Mouse (Mus musculus): ENCODE results near the gene Rps6kl1. TPM values are rescaled to one million over a fixed set of nuclear protein-coding genes. Genes with fewer than 3 reads are reported as not detected.
"Not testable (repeated sequence)": the region's sequence is repeated elsewhere in the genome, so short reads cannot be mapped to it uniquely, and the experiment has no call there.

Rps6kl1 gene
- polyA plus RNA-seq, 1 experiment = 0.39 TPM

DNA sequence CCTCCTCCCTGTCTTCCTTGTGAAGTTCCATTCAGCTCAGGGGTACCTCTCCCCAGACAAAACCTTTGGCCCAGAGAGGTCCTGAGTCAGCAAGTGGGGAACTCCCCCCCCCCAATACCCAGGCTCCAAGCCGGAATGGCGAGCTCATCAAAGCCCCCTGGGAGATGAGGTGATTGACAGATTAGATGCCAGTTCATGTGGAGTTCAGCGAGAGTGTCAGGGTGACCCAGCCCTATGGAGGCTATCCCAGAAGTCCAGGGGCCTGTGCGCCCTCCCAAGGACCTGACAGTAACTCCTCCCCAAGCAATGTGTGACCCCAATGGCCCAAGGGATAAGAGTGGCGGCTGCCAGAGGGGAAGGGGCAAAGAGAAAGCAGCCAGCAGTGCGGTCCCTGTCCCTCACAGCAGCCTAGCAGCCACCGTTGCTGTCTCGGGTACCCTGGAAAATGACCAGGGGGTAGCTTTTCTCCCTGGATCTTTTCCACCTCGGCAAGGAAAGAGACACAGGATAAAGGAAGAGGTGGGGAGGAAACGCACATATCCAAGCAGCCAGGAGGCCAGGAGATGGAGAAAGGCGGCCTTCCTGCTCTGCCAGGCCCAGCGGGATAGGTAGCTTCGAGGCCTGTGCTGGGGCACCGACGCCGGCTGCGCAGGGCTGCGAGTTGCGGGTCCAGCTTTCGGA is 603 bp downstream of the Rps6kl1 start:
- no peaks in the 10 kb centered on the region for H3K36me3 ChIP-seq (ENCODE audit: control insufficient read depth, insufficient read depth)
- H3K79me3 ChIP-seq (ENCODE audit: low read depth) = no peaks in the 10 kb centered on the region
- TF ChIP-seq CEBPB (IDR thresholded peaks at IDR 0.05; ENCODE audit: low read depth) (no peak), FOSL1 (IDR thresholded peaks at IDR 0.05; ENCODE audit: insufficient read depth, low read length, poor library complexity, severe bottlenecking) (no peak), CTCF (IDR thresholded peaks at IDR 0.05; ENCODE audit: control insufficient read depth, insufficient read depth, insufficient read length) (no peak), MYOD1 (IDR thresholded peaks at IDR 0.05; ENCODE audit: control insufficient read depth, insufficient read length, low read depth) (no peak), MYOG (IDR thresholded peaks at IDR 0.05; ENCODE audit: control insufficient read depth, extremely low read depth, insufficient read length) (no peak), USF1 (IDR thresholded peaks at IDR 0.05; ENCODE audit: low read depth) (no peak), MAX (IDR thresholded peaks at IDR 0.05) (no peak)
- no peak overlapping the region for H3ac ChIP-seq (ENCODE audit: control insufficient read depth, insufficient read length, low read depth)
- no peak overlapping the region for H3K4me3 ChIP-seq (ENCODE audit: insufficient read depth, poor library complexity, severe bottlenecking)
- no peaks in the 10 kb centered on the region for H3K27me3 ChIP-seq (ENCODE audit: control insufficient read depth, insufficient read depth, insufficient read length)
- no peaks in the 10 kb centered on the region for H3K79me2 ChIP-seq (ENCODE audit: control insufficient read depth, insufficient read depth)

DNA sequence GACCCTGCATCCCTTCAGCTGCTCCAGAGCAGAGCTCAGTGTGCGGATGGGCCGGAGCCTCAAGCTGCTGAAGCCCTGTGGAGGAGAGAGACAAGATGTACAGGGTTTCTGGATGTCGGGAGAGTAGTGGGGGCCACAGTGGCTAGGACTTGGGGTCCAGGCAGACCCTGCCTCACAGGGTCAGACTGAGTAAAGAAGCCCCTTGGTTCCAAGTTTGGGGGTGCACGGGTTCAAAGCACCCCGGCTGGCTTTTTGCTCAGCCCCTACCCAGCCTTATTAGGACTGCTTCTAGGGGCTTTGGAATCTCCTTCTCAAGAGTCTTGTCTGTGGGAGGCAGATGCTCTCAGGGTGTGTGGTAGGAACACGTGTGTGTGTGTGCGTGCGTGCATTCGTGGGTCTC is 4.2 kb downstream of the Rps6kl1 start:
- H3K79me2 ChIP-seq (ENCODE audit: control insufficient read depth, insufficient read depth) = no peaks in the 10 kb centered on the region
- TF ChIP-seq MYOG (IDR thresholded peaks at IDR 0.05; ENCODE audit: control insufficient read depth, extremely low read depth, insufficient read length) (no peak), USF1 (IDR thresholded peaks at IDR 0.05; ENCODE audit: low read depth) (no peak), CTCF (IDR thresholded peaks at IDR 0.05; ENCODE audit: control insufficient read depth, insufficient read depth, insufficient read length) (no peak), CEBPB (IDR thresholded peaks at IDR 0.05; ENCODE audit: low read depth) (no peak), MAX (IDR thresholded peaks at IDR 0.05) (no peak), FOSL1 (IDR thresholded peaks at IDR 0.05; ENCODE audit: insufficient read depth, low read length, poor library complexity, severe bottlenecking) (no peak), MYOD1 (IDR thresholded peaks at IDR 0.05; ENCODE audit: control insufficient read depth, insufficient read length, low read depth) (no peak)

DNA sequence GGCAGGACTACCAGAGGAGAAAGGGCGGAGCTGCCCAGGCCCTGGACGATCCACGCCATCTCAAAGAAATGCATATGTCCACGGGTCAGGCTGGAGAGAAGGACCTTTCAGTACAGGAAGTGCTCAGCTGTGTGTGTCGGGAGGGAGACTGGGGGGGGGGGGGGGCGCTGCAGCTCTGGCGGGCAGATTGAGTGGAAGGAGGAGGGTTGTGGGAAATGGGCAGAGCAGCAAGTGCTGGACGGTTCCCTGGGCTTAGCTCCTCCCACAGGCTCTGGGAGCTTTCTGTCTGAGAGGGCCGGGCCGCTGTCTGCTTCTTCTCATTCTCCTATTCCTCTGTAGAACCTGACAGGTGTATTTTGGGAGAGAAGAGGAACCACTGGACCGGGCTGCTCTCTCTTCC is 4.7 kb downstream of the Rps6kl1 start:
- TF ChIP-seq CEBPB (IDR thresholded peaks at IDR 0.05; ENCODE audit: low read depth) (no peak), CTCF (IDR thresholded peaks at IDR 0.05; ENCODE audit: control insufficient read depth, insufficient read depth, insufficient read length) (no peak), MYOD1 (IDR thresholded peaks at IDR 0.05; ENCODE audit: control insufficient read depth, insufficient read length, low read depth) (no peak), MAX (IDR thresholded peaks at IDR 0.05) (no peak), FOSL1 (IDR thresholded peaks at IDR 0.05; ENCODE audit: insufficient read depth, low read length, poor library complexity, severe bottlenecking) (no peak), USF1 (IDR thresholded peaks at IDR 0.05; ENCODE audit: low read depth) (no peak), MYOG (IDR thresholded peaks at IDR 0.05; ENCODE audit: control insufficient read depth, extremely low read depth, insufficient read length) (no peak)
- H3K27me3 ChIP-seq (ENCODE audit: control insufficient read depth, insufficient read depth, insufficient read length) = no peaks in the 10 kb centered on the region
- no peak overlapping the region for H3K4me3 ChIP-seq (ENCODE audit: insufficient read depth, poor library complexity, severe bottlenecking)
- no peaks in the 10 kb centered on the region for H3K79me2 ChIP-seq (ENCODE audit: control insufficient read depth, insufficient read depth)
- no peak overlapping the region for H3ac ChIP-seq (ENCODE audit: control insufficient read depth, insufficient read length, low read depth)
- H3K36me3 ChIP-seq (ENCODE audit: control insufficient read depth, insufficient read depth) = no peaks in the 10 kb centered on the region
- no peaks in the 10 kb centered on the region for H3K79me3 ChIP-seq (ENCODE audit: low read depth)

More for the DNA sequence above, 4.2 kb downstream of the Rps6kl1 start:
- H3K27me3 ChIP-seq (ENCODE audit: control insufficient read depth, insufficient read depth, insufficient read length) = no peaks in the 10 kb centered on the region
- H3K79me3 ChIP-seq (ENCODE audit: low read depth) = no peaks in the 10 kb centered on the region
- H3ac ChIP-seq (ENCODE audit: control insufficient read depth, insufficient read length, low read depth) = no peak overlapping the region
- no peak overlapping the region for H3K4me3 ChIP-seq (ENCODE audit: insufficient read depth, poor library complexity, severe bottlenecking)
- no peaks in the 10 kb centered on the region for H3K36me3 ChIP-seq (ENCODE audit: control insufficient read depth, insufficient read depth)

DNA sequence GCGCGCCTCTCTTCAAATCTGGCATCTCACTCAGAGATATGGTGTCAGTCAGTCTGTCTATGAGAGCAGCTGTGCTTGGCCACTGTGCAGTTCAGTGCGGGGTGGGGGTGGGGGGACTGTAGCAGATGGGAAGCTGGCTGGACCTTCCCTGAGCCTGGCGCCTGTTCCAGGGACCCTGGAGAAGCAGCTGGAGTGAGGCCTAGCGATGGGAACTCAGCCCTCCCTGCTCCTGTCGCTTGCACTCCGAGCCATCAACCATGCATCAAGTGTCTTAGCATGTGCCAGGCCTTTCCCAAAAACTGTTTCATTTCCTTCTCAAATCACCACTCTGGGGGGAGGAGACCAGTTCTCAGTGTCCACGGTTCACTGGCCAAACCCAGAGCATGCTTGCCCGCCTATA is 5.4 kb downstream of the Rps6kl1 start:
- H3K4me3 ChIP-seq (ENCODE audit: insufficient read depth, poor library complexity, severe bottlenecking) = no peak overlapping the region
- no peaks in the 10 kb centered on the region for H3K79me2 ChIP-seq (ENCODE audit: control insufficient read depth, insufficient read depth)
- H3K36me3 ChIP-seq (ENCODE audit: control insufficient read depth, insufficient read depth) = no peaks in the 10 kb centered on the region
- no peaks in the 10 kb centered on the region for H3K27me3 ChIP-seq (ENCODE audit: control insufficient read depth, insufficient read depth, insufficient read length)
- no peak for TF ChIP-seq USF1 (IDR thresholded peaks at IDR 0.05; ENCODE audit: low read depth)
- no peak for TF ChIP-seq MYOG (IDR thresholded peaks at IDR 0.05; ENCODE audit: control insufficient read depth, extremely low read depth, insufficient read length)
- TF ChIP-seq MYOD1 (IDR thresholded peaks at IDR 0.05; ENCODE audit: control insufficient read depth, insufficient read length, low read depth) = no peak
- no peak for TF ChIP-seq CTCF (IDR thresholded peaks at IDR 0.05; ENCODE audit: control insufficient read depth, insufficient read depth, insufficient read length)
- no peak for TF ChIP-seq CEBPB (IDR thresholded peaks at IDR 0.05; ENCODE audit: low read depth)
- TF ChIP-seq FOSL1 (IDR thresholded peaks at IDR 0.05; ENCODE audit: insufficient read depth, low read length, poor library complexity, severe bottlenecking) = no peak
- TF ChIP-seq MAX (IDR thresholded peaks at IDR 0.05) = no peak
- no peaks in the 10 kb centered on the region for H3K79me3 ChIP-seq (ENCODE audit: low read depth)
- no peak overlapping the region for H3ac ChIP-seq (ENCODE audit: control insufficient read depth, insufficient read length, low read depth)

DNA sequence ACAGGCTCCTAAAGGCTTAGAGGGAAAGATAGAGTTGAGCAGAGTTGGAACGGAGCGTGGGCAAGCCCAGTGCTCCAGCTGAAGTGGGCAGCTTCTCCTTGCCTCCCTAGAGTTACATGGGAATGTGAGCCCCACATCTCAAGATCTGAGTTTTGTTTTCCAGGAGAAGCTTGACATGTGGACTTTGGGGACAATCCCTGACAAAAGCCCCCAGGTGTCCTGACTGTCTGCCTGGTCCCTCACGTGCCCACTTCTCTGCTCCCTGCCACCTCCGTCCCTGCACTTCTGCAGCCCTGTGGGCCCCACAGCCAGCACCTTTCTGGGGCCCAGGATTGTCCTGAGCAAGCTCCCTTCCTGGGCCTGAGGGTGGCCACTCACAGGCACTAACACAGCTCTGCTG is 6.2 kb downstream of the Rps6kl1 start:
- Histone ChIP-seq H3K27me3 (ENCODE audit: control insufficient read depth, insufficient read depth, insufficient read length) (no peaks in the 10 kb centered on the region), H3K79me2 (ENCODE audit: control insufficient read depth, insufficient read depth) (no peaks in the 10 kb centered on the region), H3K36me3 (ENCODE audit: control insufficient read depth, insufficient read depth) (no peaks in the 10 kb centered on the region), H3K79me3 (ENCODE audit: low read depth) (no peaks in the 10 kb centered on the region), H3ac (ENCODE audit: control insufficient read depth, insufficient read length, low read depth) (no peak overlapping the region), H3K4me3 (ENCODE audit: insufficient read depth, poor library complexity, severe bottlenecking) (no peak overlapping the region)
- no peak for TF ChIP-seq USF1 (IDR thresholded peaks at IDR 0.05; ENCODE audit: low read depth)
- TF ChIP-seq MYOG (IDR thresholded peaks at IDR 0.05; ENCODE audit: control insufficient read depth, extremely low read depth, insufficient read length) = no peak
- TF ChIP-seq FOSL1 (IDR thresholded peaks at IDR 0.05; ENCODE audit: insufficient read depth, low read length, poor library complexity, severe bottlenecking) = no peak
- no peak for TF ChIP-seq MAX (IDR thresholded peaks at IDR 0.05)
- no peak for TF ChIP-seq CTCF (IDR thresholded peaks at IDR 0.05; ENCODE audit: control insufficient read depth, insufficient read depth, insufficient read length)
- no peak for TF ChIP-seq MYOD1 (IDR thresholded peaks at IDR 0.05; ENCODE audit: control insufficient read depth, insufficient read length, low read depth)
- TF ChIP-seq CEBPB (IDR thresholded peaks at IDR 0.05; ENCODE audit: low read depth) = no peak

DNA sequence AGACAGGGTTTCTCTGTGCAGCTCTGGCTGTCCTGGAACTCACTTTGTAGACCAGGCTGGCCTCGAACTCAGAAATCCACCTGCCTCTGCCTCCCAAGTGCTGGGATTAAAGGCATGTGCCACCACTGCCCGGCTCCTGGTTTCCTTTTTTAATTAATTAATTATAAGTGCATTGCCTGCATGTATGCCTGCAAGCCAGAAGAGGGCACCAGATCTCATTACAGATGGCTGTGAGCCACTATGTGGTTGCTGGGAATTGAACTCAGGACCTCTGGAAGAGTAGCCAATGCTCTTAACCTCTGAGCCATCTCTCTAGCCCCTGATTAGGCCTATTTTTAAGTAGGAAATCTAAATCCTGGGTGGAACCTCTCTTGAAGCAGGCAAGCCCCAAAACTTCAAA is 6.8 kb downstream of the Rps6kl1 start:
- H3K36me3 ChIP-seq (ENCODE audit: control insufficient read depth, insufficient read depth); H3K79me2 ChIP-seq (ENCODE audit: control insufficient read depth, insufficient read depth); H3K4me3 ChIP-seq (ENCODE audit: insufficient read depth, poor library complexity, severe bottlenecking); H3K79me3 ChIP-seq (ENCODE audit: low read depth); H3ac ChIP-seq (ENCODE audit: control insufficient read depth, insufficient read length, low read depth); H3K27me3 ChIP-seq (ENCODE audit: control insufficient read depth, insufficient read depth, insufficient read length): not testable (repeated sequence)

Measured in C2C12 (cell line).